Mouse (Mus musculus): Measurements from ENCODE around the gene Plin5. TPM values are rescaled to one million over a fixed set of nuclear protein-coding genes. Genes with fewer than 3 reads are reported as not detected.
"Not testable (repeated sequence)": the region's sequence is repeated elsewhere in the genome, so short reads cannot be mapped to it uniquely, and the experiment has no call there.

Gene Plin5
- polyA plus RNA-seq, 1 experiment = 8.6 TPM

- peaks cover 10% of the 10 kb centered on the region for H3K4me1 ChIP-seq (ENCODE audit: control insufficient read depth, insufficient read depth, low read length)
- under 1% methylated on average over 61 of the region's 61 CpGs for WGBS
- peak within 1 kb of the TSS; percentile 89 for H3K4me3 ChIP-seq (replicated peaks; ENCODE audit: extremely low read depth, low read depth, low read length)
- DNase-seq = peak; percentile 99
- TF ChIP-seq POLR2A (IDR thresholded peaks at IDR 0.05; ENCODE audit: borderline replicate concordance, extremely low read depth, low read depth, low read length) (peak; percentile 84), CTCF (IDR thresholded peaks at IDR 0.05; ENCODE audit: insufficient read depth, low read length) (no peak)
Observed at GRCm38 (mm10) chr17:56078880-56079795, 38.3 kb downstream of the Plin5 start, which contains the start of gene Hdgfl2. Gene Hdgfl2 (plus strand): TSS chr17:56079634.

DNA sequence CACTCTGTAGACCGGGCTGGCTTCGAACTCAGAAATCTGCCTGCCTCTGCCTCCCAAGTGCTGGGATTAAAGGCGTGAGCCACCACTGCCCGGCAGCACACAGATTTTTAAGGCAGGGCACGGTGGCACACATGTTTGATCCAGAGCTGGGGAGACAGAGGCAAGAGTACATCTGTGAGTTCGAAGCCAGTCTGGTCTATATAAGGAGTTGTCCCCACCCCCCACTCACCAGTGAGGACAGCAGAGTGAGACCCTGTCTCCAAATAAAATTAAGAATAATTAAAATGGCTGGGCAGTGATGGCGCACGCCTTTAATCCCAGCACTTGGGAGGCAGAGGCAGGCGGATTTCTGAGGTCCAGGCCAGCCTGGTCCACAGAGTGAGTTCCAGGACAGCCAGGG is 39.0 kb downstream of the Plin5 start:
- WGBS = 62% methylated on average over 9 of the region's 9 CpGs
- peaks cover 10% of the 10 kb centered on the region for H3K4me1 ChIP-seq (ENCODE audit: control insufficient read depth, insufficient read depth, low read length)
- H3K4me3 ChIP-seq (replicated peaks; ENCODE audit: extremely low read depth, low read depth, low read length) = not testable (repeated sequence)
- DNase-seq = peak; percentile 16

DNA sequence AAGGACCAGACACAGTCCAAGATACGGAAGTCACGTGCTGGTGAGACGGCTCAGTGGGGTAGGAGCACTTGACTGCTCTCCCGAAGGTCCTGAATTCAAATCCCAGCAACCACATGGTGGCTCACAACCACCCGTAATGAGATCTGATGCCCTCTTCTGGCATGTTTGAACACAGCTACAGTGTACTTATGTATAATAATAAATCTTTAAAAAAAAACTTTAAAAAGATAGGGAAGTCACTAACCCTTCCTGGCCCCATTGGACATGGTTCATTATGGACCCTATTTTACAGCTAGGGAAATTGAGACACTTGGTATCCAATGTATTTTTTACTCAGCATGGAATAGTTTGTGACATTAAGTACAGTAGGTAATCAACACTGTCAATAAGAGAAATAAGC is 39.9 kb downstream of the Plin5 start:
- TF ChIP-seq POLR2A (IDR thresholded peaks at IDR 0.05; ENCODE audit: borderline replicate concordance, extremely low read depth, low read depth, low read length) = no peak
- no peak for TF ChIP-seq CTCF (IDR thresholded peaks at IDR 0.05; ENCODE audit: insufficient read depth, low read length)
- DNase-seq = no peak
- Histone ChIP-seq H3K4me3 (replicated peaks; ENCODE audit: extremely low read depth, low read depth, low read length) (no peak overlapping the region), H3K4me1 (ENCODE audit: control insufficient read depth, insufficient read depth, low read length) (peaks cover 10% of the 10 kb centered on the region)
- 82% methylated on average over 5 of the region's 5 CpGs for WGBS

DNA sequence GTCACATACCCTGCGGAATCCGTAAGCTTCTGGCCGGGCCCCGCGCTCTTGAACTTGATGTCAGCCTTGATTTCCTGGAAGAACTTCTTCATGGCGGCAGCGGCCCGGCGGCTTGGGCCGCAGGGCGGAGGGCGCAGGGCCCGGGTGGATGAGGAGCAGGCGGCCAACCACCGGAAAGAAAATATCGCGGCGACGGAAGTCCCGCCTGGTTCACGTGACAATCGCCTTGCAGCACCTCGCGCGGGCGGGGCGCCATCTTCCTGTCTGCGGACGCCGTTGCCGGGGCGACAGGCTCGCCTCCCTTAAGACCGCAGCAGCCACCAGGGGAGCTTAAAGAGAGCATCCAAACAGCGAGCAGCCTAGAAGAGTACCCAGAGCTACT is 42.6 kb downstream of the Plin5 start, which contains the start of gene Ubxn6:
Gene Ubxn6 (minus strand): TSS at position 202 of the 382 bp plus-strand sequence.
- peak; percentile 94 for DNase-seq
- under 1% methylated on average over 35 of the region's 35 CpGs for WGBS
- Histone ChIP-seq H3K4me1 (ENCODE audit: control insufficient read depth, insufficient read depth, low read length) (peaks cover 7% of the 10 kb centered on the region), H3K4me3 (replicated peaks; ENCODE audit: extremely low read depth, low read depth, low read length) (peak within 1 kb of the TSS; percentile 68)
- TF ChIP-seq POLR2A (IDR thresholded peaks at IDR 0.05; ENCODE audit: borderline replicate concordance, extremely low read depth, low read depth, low read length) = peak; percentile 17; the same call in 1 of the 2 replicates
- TF ChIP-seq CTCF (IDR thresholded peaks at IDR 0.05; ENCODE audit: insufficient read depth, low read length) = no peak

DNA sequence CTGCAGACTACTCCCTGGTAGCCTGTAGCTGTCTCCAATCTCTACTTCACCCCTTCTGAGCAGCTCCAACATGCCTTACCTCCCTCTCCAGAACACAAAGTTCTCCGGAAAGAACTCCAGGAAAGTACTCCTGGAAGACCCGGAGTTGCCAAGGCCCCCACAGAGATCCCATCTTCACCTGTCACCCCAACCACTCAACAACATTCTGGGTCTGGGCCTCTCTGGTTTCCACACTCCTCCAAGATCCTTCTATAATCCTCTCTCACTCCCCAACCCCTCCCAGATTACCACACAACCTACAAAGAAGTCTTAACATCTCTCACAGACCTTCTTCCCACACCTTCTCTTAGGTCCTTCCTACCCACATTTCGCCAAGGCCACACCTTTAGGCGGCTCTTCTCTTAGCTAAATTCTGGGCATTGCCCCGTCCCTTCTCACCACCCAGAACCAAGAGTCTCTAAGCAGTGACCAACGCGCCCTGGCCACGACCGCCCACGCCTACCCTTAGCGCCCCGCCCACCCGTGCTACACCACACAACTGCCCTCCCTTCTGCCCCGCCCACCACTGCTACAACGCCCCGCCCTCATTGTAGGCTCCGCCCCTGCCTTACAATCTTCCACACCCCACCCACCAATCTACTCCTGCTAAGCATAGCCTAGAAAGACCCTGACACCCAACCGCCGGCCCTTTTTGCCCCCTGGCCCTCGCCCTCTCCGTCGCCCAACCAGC is 43.1 kb downstream of the Plin5 start:
- DNase-seq = peak; percentile 79
- 8% methylated on average over 22 of the region's 22 CpGs for WGBS
- peaks cover 7% of the 10 kb centered on the region for H3K4me1 ChIP-seq (ENCODE audit: control insufficient read depth, insufficient read depth, low read length)
- peak overlapping the region; percentile 68 for H3K4me3 ChIP-seq (replicated peaks; ENCODE audit: extremely low read depth, low read depth, low read length)
- no peak for TF ChIP-seq POLR2A (IDR thresholded peaks at IDR 0.05; ENCODE audit: borderline replicate concordance, extremely low read depth, low read depth, low read length)
- TF ChIP-seq CTCF (IDR thresholded peaks at IDR 0.05; ENCODE audit: insufficient read depth, low read length) = no peak

DNA sequence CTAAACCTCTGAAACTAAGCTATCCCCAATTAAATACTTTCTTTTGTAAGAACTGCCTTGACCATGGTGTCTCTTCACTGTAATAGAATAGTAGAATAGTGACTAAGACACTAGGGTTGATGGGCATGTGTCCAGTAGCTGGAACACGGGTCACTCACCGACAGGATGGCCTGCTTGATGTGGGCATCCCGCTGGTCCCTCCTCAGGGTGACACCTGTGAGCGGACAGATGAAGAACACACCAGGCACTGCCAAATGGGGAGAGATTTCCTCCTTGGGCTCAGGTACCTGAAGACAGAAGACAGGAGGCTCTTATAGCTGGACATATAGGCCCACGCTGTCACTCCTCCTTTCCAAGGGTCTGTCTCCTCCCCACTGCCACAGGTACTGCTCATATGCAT is 45.2 kb downstream of the Plin5 start:
- Histone ChIP-seq H3K4me3 (replicated peaks; ENCODE audit: extremely low read depth, low read depth, low read length) (no peak overlapping the region), H3K4me1 (ENCODE audit: control insufficient read depth, insufficient read depth, low read length) (peaks cover 3% of the 10 kb centered on the region; the same call in 1 of the 2 replicates)
- DNase-seq = no peak
- TF ChIP-seq CTCF (IDR thresholded peaks at IDR 0.05; ENCODE audit: insufficient read depth, low read length) (no peak), POLR2A (IDR thresholded peaks at IDR 0.05; ENCODE audit: borderline replicate concordance, extremely low read depth, low read depth, low read length) (no peak)
- WGBS = 86% methylated on average over 5 of the region's 5 CpGs

GRCm38 (mm10) chr17:56071126-56071525 is 46.3 kb downstream of the Plin5 start:
- TF ChIP-seq POLR2A (IDR thresholded peaks at IDR 0.05; ENCODE audit: borderline replicate concordance, extremely low read depth, low read depth, low read length) = no peak
- no peak for TF ChIP-seq CTCF (IDR thresholded peaks at IDR 0.05; ENCODE audit: insufficient read depth, low read length)
- peaks cover 3% of the 10 kb centered on the region; the same call in 1 of the 2 replicates for H3K4me1 ChIP-seq (ENCODE audit: control insufficient read depth, insufficient read depth, low read length)
- DNase-seq = no peak
- H3K4me3 ChIP-seq (replicated peaks; ENCODE audit: extremely low read depth, low read depth, low read length) = no peak overlapping the region

- Histone ChIP-seq H3K4me3 (replicated peaks; ENCODE audit: extremely low read depth, low read depth, low read length) (no peak overlapping the region), H3K4me1 (ENCODE audit: control insufficient read depth, insufficient read depth, low read length) (no peaks in the 10 kb centered on the region)
- TF ChIP-seq CTCF (IDR thresholded peaks at IDR 0.05; ENCODE audit: insufficient read depth, low read length) = no peak
- no peak for TF ChIP-seq POLR2A (IDR thresholded peaks at IDR 0.05; ENCODE audit: borderline replicate concordance, extremely low read depth, low read depth, low read length)
- no peak for DNase-seq
- WGBS = 95% methylated on average over 14 of the region's 14 CpGs
Observed at GRCm38 (mm10) chr17:56069066-56069465, 48.3 kb downstream of the Plin5 start.

DNA sequence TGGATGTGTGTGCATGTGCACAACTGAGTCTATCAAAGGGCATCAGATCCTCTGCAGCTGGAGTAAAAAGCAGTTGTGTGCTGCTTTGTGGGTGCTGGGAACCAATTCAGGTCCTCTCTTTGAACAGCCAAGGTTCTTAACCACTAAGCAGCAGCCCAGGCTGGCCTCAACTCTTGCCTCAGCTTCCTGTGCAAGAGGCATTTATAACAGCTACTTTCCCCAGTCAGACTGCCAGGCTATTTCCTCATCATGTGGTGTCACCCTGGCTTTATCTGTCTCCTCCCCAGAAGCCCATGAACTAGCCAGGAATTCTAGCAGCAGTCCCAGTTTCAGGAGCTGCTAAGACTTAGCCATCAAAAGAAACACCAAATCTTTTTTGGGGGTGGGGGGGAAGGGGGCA is 50.9 kb downstream of the Plin5 start:
- DNase-seq = no peak
- no peaks in the 10 kb centered on the region for H3K4me1 ChIP-seq (ENCODE audit: control insufficient read depth, insufficient read depth, low read length)
- H3K4me3 ChIP-seq (replicated peaks; ENCODE audit: extremely low read depth, low read depth, low read length) = no peak overlapping the region
- TF ChIP-seq CTCF (IDR thresholded peaks at IDR 0.05; ENCODE audit: insufficient read depth, low read length) (no peak), POLR2A (IDR thresholded peaks at IDR 0.05; ENCODE audit: borderline replicate concordance, extremely low read depth, low read depth, low read length) (no peak)

GRCm38 (mm10) chr17:56065715-56066114 is 51.7 kb downstream of the Plin5 start:
- not testable (repeated sequence) for H3K4me3 ChIP-seq (replicated peaks; ENCODE audit: extremely low read depth, low read depth, low read length); DNase-seq
- WGBS = 65% methylated on average over 6 of the region's 6 CpGs

More at GRCm38 (mm10) chr17:56065715-56066114, 51.7 kb downstream of the Plin5 start:
- H3K4me1 ChIP-seq (ENCODE audit: control insufficient read depth, insufficient read depth, low read length) = not testable (repeated sequence)

All from lung, adult 2 months (tissue).